Mouse (Mus musculus) urinary bladder, postnatal 25 days (tissue): ENCODE measurements around the gene Foxred2.

Experiments used
- DNase-seq: peaks from one replicate; pipeline ENCODE4 v3.0.0; 2022; ENCODE audit warnings: low spot score

Gene Foxred2

GRCm38 (mm10) chr15:77915287-77915686 is 41.2 kb downstream of the Foxred2 start:
- DNase-seq, result no peak

GRCm38 (mm10) chr15:77914507-77914906 is 42.0 kb downstream of the Foxred2 start:
- no peak for DNase-seq

DNA sequence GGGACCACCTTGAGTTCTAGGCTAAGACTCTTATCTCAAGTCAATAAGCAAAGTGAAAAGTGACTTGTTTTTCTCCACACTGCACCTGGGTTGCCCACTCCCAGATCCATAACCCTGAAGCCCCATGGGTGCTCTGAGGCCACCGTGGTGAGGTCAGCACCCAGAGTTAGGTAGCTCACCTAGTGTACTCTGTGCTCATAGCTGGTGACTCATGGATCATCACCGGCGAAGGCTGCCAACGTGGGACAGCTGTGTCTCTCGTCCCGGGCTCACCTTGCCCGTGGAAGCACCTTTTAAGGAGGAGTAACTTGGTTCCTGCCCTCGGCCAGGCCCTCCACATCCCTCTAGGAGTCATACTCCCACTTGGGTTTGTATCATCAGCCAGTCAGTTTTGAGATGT is 43.5 kb downstream of the Foxred2 start:
- no peak for DNase-seq

DNA sequence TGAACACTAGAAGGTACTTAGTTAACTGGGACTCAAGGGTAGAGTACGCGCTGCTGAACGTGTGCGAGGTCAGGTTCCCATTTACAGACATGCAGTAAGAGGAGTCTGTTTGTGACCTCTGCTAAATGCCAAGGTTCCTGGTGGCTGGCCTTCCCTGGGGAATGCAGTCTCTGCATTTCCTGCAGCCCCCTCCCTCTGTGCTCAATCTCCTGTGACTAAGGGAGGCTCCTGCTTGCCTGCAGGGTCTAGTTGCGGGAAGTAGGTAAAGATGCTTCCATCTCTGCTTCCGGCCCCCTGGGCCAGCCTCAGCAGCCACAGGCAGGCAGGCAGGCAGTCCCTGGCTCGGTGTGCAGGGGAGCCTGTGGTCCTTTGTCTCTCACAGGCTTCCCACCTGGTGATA is 43.9 kb downstream of the Foxred2 start:
- DNase-seq, result no peak

DNA sequence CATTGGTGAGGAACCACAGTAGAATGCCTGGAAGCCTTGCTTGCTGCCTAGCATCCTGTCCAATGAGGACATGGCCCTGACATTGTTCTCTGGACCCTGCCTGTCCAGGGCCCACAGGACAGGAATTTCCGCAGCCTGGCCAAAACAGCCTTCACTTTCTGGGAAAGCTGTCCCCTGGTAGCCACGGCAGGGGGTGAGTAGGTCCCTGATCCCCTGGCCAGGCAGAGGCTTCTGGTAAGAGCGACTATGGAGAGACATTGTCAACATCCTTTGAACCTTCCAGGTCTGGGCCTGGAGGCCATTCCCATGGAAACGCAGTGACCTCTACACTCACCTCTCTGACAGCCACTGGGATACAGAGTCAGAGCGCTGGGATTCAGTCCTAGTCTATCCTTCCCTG is 44.5 kb downstream of the Foxred2 start:
- DNase-seq, result no peak

DNA sequence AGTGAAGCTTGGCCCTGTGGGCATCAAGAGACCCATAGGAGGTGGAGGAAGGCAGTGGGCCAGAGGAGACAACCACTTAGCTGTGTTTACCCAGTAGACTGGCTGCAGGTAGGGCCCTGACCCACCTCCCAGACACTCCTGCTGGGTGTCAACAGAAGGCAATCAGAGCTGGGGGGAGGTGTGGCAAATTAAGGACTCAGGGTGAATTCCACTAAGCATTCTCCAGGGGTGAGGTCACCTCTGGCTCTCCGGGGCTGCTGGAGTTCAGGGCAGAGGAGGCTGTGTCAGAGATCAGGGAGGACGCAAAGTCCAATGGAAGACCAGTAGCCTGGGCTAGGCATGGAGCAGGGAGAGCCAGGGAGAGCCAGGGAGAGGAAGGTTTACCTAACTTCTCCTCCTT is 45.5 kb downstream of the Foxred2 start:
- DNase-seq, result peak; percentile 46

GRCm38 (mm10) chr15:77907646-77908518 is 48.6 kb downstream of the Foxred2 start:
- DNase-seq, result no peak

DNA sequence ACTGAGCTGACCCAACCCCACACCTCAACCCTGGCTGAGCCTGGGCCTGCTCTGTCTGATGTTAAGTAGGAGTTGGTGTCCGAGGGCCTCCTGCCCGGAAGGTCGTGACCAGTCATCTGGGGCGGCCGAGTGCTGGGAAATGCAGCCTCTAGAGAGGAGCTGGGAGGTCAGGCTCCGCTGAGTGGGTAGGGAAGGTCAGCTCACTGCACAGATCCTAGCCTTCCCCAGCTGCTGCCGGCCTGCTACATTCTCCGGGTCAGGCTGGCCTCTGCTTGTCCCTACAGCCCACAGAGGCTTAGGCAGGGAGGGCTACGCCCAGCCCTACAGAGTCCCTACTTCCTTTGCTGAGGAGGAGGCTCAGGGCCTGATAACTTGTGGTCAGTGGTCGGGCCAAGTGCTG is 50.0 kb downstream of the Foxred2 start:
- DNase-seq, result no peak

- DNase-seq, result no peak
These were observed 50.4 kb downstream of the Foxred2 start for GRCm38 (mm10) chr15:77906081-77906480.

DNA sequence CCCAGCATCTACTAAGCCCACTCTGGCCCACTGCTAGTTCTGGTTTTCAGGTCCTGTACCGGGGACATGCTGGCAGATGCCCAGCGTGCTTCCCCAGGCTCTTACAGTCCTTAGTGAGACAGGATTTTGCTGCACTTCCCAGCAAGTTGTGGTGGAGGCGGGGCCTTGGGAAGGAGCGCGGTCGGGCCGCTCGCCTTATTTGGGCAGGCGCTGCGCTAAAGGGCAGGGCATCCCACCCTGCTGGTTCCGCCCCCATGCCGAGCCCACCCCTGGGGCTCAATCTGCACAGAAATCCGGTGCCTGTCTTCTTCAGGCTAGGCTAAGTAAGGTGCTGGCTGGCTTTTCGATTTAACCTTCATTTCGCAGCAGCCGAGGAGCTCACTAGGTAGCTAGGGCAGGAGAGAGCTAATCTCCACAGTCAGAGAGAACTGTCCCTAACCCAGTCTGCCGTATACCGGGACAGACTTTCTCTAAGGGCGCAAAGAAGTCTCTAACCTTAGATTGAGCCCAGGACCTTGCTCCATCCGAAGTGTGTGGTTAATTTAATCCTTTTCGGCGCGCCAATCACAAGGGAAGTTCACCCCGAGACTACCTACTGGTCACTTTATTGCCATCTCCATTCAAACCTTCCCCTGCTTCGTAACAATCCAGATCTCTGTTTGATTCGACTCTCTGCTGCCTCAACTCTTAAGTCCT is 51.1 kb downstream of the Foxred2 start:
- DNase-seq, result peak; percentile 66

- no peak for DNase-seq
These were observed 52.1 kb downstream of the Foxred2 start for GRCm38 (mm10) chr15:77904363-77904892.

GRCm38 (mm10) chr15:77903176-77903575 is 53.3 kb downstream of the Foxred2 start:
- DNase-seq, result no peak

- DNase-seq, result no peak
These were observed 61.6 kb downstream of the Foxred2 start for GRCm38 (mm10) chr15:77894926-77895325.

GRCm38 (mm10) chr15:77893292-77893691 is 63.2 kb downstream of the Foxred2 start:
- DNase-seq, result no peak

DNA sequence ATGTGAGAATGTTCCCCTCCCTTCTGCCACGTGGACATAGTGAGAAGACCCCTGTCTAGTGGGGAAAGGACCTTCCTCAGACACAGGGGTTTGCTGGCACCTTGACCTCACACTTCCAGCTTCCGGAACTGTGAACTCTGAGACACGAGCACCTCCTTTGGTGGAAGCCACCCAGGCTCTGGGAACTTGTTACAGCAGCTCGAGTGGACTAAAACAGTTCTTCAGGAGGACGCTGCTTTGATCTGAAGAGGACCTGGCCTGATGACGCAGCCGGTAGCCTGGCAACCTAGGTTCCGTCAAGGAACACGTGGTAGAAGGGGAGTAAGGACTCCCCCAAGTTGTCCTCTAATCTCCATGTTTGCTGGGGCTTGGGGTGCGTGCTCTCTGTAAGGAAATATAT is 64.1 kb downstream of the Foxred2 start:
- no peak for DNase-seq

DNA sequence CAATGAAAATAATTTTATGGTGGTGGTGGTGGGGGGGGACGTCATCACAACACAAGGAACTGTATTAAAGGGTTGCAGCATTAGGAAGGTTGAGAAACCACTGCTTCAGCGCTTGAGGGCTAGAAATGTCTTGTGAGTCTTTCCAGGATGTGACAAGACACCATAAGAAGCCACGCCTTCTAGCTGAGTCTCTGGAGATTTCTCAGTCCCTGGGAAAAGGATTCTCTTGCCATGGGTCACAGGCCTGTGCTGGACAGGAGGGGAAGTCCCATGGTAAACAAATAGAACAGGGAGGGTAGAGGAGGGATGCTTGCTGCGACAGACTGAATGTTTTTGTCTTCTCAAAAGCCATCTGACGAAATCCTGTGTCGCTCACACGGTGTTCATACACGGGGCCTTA is 64.8 kb downstream of the Foxred2 start:
- no peak for DNase-seq
